Mouse (Mus musculus) testis, postnatal 10 days (tissue): ENCODE measurements at regions not wholly inside any gene's neighbourhood (a gene's known extent, or its start where the extent isn't known, plus 50 kb on each side); places are given as distances from the start of the nearest gene placed in this dataset.

Source experiments
- DNase-seq: peaks from one replicate; pipeline ENCODE4 v3.0.0; 2021; ENCODE audit warnings: low spot score

DNA sequence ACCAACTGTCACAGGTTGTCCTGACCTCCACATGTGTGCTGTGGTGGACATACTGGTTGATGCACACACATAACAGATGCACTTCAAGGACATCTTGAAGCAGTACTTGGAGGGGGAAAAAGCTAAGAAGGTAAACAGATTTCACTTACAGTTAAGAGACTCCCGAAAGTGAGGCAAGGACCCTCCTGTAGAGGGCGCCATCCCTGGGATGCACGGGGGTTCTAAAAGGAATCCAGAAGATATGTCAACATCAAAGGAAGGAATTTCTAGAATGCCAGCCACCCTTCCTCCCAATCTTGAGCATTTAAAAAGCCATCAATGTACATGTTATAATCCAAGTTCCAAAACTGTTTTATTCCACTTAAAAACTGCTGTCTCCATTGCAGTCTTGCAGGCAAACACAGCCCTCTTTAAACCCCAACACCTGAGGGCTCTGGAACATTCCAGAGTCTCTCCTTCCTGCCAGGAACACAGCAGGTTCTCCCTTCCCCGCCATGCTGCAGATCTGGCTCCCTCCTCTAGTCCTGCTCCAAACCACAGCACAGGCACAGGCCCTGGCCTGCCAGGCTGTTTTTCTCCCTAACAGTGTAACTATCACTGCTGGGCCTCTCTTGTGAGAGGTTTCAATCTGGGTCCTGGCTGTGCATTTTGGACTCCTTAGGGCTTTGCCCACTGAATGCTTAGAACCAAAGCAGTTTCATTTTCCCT is 200.8 kb upstream of the Mkln1 start:
- DNase-seq, result peak; percentile 65

DNA sequence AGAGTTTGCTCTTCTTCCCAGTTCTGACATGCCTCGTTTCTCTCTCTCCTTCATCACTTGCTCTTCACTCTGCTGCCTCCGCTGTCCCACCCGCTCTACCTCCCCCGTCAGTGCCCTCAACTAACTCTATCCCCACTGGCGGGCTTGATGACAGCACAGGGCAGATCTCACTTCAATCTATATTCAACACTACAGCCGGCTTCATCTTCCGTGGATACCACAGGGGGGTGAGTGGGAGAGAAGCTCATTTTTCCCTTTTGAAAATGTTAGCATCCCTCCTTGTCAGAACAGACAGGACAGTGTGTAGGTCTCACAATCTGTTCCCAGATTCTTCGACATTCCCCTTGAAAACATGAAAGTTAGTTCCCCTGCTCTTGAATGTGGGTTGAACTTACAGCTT is 200.2 kb upstream of the Mkln1 start:
- DNase-seq, result no peak

DNA sequence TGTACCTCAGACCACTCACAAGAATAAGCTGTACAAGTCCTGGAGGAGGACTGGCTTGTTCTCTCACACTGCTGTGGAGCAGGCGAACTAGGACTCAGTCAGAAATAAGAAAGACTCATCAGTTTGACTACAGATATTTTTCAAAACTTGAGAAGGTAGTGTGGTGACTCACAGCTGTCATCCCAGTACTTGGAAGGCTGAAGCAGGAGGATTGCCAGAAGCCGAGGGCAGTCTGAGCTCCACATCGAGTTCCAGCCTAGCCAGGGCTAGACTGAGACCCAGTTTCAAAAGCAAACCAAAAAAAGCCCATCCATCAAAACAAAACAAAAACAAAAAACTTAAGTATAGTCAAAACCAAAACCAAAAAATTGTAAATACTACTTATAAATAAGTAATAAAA is 197.8 kb upstream of the Mkln1 start:
- DNase-seq, result no peak

DNA sequence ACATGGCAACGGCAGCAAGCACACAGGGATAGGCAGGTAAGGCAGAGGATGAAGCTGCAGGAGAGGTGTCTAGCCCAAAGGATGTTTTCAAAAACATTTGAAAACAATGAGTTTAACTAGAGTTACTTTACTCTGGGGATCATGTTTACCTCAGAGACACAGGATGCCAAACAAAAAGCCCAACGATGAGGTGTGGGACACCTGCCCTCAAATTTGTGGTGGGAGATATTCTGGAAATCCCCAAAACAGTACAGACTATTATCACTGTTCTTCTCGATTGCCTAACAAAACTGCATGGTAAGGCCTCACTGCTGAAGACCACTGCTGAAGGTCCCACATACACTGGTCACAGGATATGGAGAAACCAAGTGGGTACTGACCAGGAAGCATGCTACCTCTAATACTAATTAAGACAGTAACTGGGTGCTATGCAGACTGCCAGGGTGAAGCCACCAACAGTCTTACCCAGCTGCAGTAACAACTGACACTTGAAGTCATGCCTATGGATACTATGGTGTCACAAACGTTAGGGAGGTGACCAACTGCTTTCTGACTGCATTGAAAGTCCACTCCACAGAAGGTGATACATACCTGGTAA is 197.1 kb upstream of the Mkln1 start:
- no peak for DNase-seq

DNA sequence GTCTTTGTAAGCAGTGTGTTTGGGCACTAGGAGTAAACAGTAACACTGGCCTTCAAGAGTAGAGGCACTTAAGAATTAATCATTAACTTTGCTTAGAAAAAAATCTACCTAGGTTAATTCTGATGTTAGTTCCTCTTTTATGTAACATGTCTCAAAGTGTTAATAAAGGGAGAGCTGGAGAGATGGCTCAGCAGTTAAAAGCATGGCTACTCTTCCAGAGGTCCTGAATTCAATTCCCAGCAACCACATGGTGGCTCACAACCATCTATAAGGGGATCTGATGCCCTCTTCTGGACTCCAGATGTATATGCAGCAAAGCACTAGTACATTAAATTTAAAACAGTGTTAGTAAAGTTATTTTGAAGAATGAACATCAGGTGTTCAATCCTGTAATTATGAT is 195.9 kb upstream of the Mkln1 start:
- no peak for DNase-seq

DNA sequence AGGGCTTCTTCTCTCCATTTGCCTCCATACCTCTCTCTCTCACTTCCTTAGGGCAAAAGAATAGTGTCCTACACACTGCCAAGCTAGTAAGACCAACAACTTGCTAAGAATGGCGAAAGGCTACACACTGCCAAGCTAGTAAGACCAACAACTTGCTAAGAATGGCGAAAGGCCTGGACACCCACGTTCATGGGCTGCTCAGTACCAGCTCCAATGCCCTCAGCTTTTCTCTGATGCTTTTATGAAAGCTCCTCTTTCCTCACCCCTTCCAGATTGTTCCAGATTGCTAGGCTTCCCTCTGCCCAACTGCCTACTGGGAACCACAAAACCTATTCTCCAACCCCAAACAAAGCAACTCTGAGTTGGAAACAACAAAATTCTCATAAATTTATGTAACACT is 194.1 kb upstream of the Mkln1 start:
- no peak for DNase-seq

DNA sequence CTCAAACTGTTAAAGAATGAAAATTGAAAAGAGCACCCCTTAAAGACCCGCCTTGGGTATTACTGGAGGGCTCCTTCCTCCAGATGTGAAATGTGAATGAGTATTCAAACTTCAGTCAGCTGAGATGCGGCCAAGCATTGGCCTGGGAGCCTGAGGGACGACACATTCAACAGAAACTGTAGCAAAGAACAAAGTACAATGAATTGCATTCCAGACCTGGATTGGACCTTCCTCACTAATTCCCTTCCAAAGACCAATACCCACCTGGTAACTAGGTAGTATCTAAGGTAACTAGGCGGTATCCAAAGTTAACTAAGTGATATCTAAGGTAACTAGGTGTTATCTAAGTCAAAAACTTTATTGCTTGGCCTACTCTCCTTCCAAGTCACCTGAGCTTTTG is 193.7 kb upstream of the Mkln1 start:
- DNase-seq, result no peak

DNA sequence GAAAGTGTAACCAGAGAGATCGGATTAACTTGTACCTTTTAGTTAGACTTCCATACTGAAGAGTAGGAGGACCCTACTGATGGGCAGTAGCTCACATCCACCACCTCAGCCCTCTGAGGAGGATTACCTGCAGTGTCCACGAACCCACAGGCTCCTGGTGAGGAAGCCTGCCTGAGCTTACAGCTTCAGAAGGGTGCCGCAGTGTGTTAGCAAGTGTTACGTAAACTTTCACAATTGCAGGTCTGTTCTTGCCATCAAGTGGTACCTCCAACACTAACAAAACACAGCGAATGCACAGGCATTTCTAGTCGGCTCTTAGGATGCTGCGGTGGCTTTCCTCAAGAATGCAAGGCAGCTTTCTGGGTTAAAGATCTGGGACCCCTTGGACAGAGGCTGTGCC is 192.4 kb upstream of the Mkln1 start:
- no peak for DNase-seq

DNA sequence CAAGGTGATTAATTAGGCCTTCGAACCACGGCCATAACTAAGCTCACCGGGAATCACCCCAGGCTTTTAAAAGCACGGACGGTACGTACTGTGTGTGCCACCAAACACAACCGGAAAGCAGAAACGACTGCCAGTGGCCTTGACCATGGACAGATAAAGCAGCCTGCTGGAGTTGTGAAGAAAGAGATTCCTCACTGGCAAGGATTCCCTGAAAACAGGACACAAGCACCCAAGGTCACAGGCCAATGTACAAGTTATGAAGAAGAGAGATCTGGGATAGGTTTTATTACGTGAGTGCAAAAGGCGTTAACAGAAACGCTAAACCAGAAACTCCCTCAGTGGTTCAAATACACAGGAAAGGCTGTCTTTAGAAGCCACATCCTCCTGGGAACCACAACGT is 191.3 kb upstream of the Mkln1 start:
- DNase-seq, result no peak

DNA sequence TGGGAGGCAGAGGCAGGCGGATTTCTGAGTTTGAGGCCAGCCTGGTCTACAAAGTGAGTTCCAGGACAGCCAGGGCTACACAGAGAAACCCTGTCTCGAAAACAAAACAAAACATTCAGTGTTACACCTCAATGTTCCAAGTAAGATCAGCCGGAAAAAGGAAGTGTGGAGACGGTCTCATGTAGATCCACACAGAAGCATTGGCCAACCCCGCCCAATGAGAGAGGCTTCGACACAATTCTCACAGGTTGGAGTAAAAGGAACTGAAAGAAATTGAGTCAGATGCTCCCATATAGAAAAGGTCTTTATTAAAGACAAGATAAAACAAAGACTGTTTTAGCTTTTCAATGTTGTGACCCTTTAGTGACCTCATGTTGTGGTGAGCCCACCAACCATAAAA is 190.3 kb upstream of the Mkln1 start:
- no peak for DNase-seq

DNA sequence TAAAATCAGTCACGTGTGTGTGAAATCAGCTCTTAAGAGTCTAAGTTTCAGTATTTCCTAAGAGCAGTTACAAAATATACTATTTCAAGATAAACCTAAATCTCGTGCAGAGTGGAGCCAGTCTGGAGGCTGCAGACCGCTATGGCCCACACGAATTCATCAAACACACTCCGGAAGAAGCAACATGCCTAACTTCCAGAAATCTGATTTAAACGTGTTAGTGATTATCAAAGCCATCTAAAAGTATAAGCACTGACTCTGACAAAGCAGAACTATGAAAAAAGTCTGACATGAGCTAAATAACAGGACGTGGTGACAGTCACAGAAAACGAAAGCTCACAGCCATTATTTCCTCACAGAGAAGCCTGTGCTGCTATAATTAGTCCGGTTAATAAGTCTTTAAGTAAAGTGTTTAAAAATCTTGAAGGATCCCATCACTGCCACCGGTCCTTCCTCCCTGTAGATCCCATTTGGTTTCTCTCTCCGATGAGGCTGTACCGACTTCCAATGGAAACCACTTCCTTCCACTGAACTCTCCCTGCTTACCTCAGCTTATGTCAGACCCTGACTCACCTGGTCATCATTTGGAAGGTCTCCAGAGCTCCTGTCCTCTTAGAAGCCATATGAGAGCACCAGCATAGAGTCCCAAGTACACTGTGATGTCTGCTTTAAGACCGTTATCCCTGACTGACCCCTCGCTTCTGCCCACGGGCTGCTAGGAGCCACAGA is 189.0 kb upstream of the Mkln1 start:
- no peak for DNase-seq

DNA sequence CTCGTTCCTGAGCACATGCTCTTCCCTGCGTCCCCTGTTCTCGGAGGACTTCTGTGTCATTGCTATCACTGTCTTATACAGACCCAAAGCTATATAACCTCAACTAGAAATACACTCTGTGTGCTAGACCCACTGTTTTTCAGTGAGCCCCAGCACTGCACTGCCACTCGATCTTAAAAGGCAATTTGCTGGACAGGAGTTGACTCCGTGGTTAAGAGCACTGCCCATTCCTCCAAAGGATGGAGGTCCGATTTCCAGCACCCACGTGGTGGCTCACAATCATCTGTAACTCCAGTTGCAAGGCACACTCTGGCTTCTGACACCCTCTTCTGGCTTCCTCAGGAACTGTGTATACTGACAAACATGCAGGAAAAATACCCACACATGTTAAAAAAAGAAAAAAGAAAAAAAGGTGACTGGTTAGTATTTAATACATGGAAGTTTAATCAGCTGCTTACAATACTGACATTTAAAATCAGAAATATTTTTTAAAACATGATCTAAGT is 188.3 kb upstream of the Mkln1 start:
- DNase-seq, result no peak

DNA sequence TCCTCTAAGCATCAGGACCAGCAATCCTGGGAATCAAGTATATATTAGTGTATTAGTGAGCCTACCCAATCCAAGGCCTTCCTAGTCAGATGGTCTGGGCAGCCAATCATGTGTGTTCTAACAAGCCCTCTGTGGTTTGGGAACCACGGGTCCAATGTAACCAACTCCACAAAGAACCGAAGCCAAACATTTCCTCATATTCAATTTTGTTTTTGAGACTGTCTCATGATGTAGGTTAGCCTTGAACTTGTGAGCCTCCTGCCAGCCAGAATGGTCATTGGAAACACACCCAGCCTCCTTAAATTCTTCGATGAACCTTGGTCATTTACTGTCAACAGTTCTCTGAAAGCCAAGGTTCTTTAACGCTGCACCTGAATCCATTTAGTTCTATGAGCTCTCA is 187.4 kb upstream of the Mkln1 start:
- no peak for DNase-seq

DNA sequence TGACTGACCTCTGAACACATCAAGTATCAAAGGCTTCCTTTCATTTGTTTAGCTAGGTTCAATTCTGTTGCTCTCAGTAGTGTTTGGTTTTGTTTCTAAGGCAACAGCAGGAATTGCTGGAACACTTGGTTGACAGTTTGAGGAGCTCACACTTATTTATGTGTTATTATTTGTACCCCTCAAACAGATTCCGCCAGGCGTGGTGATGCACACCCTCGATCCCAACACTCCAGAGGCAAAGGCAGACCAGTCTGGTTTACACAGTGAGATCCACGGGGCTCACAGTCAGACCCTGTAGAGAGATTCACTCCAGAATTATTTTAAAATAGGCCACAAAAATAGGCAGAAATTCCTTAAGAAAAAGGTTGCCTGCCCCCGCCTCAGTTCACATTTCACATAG is 186.9 kb upstream of the Mkln1 start:
- DNase-seq, result no peak

DNA sequence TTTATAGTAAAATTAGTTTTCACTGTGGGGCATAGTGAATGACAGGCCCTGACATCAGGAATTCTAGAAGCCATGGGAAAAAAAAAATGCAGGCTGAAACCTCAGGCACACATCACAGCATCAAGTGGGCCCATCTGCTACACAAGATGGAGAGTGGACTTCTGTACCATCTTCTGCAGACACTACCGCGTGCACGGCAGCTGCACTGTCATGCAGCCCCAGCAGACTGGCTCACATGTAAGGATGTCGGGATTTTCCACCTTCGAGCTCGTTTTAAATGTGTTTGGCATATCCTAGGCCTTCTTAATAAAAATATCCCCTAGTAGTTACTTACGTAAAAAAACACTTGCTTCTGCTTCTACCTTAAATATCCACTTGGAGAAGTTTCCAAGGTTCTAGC is 186.5 kb upstream of the Mkln1 start:
- DNase-seq, result no peak

DNA sequence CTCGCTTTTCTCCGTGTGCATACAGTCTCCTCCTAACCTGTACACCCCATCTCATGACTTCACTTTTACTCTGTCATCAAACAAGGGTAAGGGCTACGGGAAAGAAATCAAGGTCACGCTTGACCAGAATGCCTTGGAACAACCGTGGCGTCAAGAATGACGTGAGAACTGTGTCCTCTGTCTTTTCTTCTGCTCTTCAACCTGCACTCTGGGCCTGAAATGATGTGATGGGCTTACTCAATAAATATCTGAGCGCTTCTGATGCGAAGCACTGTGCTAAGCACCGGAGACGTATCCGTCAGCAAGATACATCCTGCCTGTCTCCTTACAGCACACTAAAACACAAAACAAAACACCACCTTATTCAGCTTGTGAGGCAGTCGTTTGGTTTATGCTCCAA is 185.8 kb upstream of the Mkln1 start:
- DNase-seq, result no peak

DNA sequence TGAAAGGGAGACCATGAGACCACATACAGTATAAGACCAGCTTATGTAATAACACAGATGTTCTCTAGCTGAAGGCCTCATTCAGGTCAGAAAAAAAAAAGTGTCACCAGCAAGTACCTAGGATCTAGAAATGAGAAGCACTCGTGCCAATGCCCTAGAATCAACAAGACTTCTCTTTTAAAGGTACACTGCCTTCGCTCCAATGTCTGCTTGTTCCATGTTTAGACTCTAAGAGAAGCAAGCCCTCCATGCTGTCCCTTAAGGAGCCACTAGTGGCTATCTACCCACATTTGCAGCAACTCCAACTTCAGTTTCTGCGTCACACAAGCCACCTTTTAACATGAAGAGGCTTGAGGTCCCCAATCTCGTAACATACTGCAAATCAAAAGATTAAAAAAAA is 185.4 kb upstream of the Mkln1 start:
- no peak for DNase-seq

DNA sequence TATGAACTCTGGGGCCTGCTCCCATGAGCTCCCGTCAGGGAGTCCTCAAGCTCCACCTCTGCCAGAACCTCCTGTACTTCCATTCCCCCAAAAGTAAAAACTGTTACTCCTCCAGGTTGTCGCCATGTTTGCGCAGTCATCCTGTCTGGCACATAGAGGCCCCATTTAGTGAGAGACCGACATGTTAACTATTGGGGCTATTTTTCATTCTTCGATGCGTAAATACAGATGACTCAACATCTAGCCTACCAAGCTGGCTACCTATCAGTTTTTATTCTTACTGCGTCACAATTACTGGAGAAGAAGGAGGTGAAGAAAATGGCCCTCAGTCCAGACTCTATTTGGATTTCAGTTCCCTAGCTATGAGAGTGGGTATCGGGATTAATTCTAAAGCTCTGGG is 182.9 kb upstream of the Mkln1 start:
- DNase-seq, result no peak

DNA sequence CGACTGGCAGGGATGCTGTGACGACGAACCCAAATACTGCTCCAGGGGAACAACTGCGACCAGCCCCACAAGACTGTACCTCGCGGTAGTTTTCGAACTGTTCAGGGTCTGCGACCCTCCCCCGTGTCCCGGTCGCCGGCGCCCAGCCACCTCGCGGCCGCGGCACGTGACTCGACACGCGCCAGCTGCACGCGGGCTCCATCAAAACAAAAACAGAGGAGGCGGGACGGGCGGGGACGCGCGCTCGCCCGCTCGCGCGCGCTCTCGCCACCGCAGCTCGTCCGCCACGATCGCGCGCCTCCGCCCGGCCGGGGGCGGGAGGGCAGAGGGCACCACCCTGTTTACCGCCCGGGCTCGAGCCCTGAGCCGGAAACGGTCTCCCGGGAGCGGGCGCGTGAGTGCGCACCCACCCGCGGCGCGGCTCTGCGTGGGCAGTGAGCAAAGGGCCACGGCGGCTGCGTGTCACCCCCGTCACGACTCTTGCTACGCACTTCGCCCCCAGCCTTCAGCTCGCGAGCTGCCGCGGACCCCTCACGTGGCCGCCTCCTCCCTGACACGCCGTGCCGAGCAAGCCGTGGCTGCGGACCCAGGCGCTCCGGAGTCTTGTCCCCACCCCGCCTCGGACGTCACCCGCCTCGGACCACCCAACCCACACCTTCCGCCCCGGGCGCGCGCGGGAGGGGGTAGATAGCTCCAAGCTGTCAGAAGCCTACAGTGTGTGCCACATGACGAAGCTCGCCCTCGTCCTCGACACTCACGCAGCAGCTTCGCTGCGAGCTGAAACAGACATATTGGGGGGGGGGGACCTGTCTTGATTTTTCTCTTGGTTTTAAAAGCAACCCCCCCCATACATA is 182.1 kb upstream of the Mkln1 start:
- DNase-seq, result peak; percentile 88

DNA sequence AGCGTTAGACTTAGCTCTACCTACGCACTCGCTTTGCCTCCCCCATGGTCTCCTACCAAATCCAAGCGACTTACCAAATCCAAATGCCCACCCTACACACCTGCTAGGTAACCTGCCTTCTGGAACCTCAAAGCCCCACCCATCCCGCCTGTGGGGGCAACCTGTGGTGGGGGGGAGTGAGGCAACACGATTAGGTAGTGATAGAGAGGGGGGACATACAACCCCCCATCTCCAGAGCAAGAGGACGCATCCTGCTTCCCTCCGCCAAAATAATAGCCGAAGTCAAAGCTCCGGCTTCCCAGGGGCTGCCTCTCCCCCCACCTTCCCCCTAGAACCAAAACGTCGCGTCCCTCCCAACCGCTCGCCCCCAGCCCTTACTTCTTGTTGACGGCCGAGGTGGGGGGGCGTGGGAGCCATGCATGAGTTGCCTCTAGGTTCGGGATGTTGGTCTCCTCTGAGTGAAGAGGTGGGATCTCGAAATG is 181.4 kb upstream of the Mkln1 start:
- DNase-seq, result peak; percentile 68

DNA sequence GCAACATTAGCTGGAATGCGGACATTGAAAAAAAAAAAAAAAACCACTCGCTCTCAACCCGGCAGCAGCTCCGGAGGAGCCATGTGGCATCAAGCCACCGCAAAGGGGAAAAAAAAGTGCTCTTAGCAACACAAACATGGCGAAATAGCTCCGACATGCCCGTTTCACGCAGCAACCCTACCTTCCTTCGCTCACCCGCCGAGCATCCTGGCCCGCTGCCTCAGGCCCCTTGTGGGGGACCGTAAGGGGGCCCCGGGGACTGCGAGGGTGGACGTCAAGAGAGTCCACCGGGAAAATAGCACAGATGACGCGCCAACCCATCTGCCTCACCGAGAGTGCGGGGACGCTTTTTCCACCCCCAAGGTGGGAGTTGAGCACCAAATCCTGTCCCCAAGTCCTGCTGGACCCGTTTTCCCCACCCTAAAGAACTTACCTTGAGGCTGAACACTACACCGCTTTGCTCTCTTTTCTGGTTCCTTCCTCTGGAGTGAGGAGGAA is 180.8 kb upstream of the Mkln1 start:
- peak; percentile 59 for DNase-seq

DNA sequence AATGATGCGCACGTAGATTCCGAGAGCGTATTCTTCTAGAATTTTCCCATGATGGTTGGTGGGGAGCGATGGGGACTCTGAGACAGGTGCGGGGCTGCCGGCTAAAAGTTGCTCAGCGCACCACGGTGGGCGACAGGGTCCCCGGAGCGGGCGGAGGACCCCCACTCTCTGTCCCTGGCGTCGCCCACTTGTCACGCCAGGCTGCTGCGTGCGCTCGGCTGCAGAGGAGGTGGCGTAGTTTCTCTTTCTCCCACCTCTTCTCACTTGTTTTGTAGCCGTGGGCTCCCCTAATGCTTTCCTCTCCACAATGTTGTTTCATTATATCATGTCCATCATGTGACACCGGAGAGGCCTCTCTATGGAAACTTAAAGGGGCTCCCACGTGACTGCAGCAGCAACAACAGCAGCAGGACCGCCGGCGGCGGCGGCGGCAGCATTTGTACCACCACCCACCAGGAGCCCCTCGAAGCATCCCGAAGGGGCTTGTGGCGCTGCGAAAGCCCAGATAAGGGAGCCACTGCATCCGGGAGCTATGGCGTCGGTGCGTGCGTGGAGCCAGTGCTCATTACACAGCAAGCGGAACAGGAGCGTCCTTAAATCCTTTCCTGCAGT is 180.3 kb upstream of the Mkln1 start:
- no peak for DNase-seq
